Mouse (Mus musculus): Measurements from ENCODE around the gene Fto.

Fto gene

GRCm38 (mm10) chr8:91324271-91324670 lies 10.9 kb downstream of the Fto start:
- DNase-seq (ENCODE audit: low spot score in 2 of 2): no peak

DNA sequence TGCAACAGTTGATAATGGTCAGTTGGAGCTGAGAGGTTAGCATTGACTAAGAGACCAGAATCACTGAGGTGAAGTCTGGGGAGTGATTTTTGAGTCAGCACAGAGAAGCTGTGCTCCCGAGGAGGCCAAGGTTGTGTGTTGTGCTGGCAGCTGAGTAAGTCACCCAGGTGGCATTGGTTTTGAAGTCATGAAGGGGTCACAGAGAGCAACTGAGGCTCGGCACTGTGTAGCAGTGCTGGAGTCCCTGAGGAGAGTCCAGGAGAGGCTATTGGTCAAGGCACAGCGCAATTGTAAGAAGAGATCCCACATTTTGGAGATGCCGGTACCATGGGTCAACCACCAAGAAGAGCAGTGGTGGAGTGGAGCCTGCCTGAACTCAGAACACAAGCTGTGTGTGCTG lies 11.6 kb downstream of the Fto start:
- DNase-seq (ENCODE audit: low spot score in 2 of 2): no peak

DNA sequence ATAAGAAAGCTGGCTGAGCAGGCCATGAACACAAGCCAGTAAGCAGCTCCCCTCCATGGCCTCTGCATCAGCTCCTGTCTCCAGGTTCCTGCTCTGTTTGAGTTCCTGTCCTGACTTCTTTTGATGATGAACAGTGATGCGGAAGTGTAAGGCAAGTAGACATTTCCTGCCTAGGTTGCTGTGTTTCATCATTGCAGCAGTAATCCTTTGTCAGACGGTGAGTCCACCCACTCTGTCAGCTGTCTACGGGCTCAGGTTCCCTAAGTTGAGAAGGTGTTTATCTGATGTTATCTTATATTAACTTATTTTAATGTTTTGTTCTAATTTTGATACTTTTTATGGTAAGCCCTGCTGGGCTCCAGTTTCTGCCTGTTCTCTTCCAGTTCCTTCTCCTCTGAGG lies 12.7 kb downstream of the Fto start:
- no peak for DNase-seq (ENCODE audit: low spot score in 2 of 2)

- no peak for DNase-seq (ENCODE audit: low spot score in 2 of 2)
These were observed 13.6 kb downstream of the Fto start for GRCm38 (mm10) chr8:91326946-91327345.

- DNase-seq (ENCODE audit: low spot score in 2 of 2): no peak
These were observed 14.3 kb downstream of the Fto start for GRCm38 (mm10) chr8:91327471-91328205.

GRCm38 (mm10) chr8:91329056-91329455 lies 15.7 kb downstream of the Fto start:
- DNase-seq (ENCODE audit: low spot score in 2 of 2): no peak

GRCm38 (mm10) chr8:91329461-91329850 lies 16.1 kb downstream of the Fto start:
- DNase-seq (ENCODE audit: low spot score in 2 of 2): no peak

DNA sequence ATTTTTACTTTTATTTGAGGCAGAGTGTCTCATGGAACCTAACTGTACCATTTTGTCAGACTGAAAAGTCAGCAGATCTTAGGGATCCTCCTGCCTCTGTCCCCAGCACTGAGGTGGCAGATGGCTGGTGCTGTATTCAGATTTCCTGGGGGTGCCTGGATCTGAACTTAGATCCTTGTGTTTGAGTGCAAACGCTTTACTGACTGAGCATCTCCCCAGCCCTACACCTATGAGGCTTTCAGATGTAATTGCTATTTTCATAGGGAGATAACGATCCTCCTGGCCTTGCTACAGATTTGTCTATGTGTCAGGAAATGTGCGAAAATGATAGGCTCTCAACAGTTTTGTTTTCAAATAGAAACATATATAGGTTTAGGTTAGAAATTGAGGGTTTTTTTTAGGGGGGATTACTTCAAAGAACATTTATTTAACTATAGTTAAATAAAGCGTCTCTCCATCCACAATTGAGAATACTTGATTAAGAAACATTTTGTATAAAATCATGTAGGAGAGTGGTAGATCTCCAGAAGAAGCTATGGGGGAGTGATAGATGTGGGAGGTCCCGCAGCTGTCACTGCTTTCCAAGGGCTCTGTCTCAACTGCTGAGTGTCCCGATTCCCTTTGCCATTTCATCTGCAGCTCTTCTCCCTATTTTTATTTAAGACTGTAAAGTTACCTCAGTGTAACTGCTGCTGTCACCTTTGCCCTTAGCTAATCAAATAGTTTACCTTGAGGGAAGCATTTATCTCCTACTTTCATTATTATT lies 25.2 kb downstream of the Fto start:
- no peak for DNase-seq (ENCODE audit: low spot score in 2 of 2)

DNA sequence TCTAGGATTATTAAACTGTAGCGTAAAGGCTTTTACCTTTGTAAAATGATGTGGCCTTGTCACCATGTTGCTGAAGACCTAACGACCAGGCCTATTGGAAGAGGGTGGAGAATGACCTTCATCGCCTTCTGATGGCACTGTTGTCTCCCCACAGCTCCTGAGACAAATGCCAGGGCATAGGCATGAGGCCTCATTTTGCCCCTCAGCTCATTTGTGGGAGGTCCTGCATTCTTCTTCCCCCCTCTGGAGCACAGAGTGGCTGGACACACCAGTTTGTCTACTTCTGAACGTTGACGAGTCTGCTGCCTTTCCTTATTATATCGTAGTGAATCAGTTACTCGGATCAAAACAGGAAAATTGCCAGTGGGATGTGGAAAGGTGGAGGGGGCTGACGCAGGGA lies 26.3 kb downstream of the Fto start:
- no peak for DNase-seq (ENCODE audit: low spot score in 2 of 2)

GRCm38 (mm10) chr8:91340746-91341145 lies 27.4 kb downstream of the Fto start:
- no peak for DNase-seq (ENCODE audit: low spot score in 2 of 2)

DNA sequence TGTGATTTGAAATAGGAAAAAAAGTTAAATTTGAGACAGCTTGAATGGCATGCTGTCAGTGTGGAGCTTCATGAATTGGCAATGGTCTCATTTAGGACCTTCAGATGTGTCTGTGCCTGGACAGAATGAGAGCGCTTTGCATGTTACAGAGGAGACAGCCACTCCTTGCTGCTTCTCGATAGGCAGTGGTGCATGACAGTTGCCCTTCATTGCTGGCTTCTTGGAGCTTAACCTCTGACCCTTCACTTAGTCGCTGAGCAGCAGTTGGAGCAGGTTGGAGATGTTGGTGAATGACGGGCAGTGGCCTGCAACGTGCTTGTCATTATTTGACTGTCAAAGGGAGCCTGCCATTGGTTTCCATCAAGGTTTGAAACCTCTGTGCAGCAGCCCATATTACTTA lies 28.9 kb downstream of the Fto start:
- DNase-seq (ENCODE audit: low spot score in 2 of 2): no peak

GRCm38 (mm10) chr8:91342798-91343197 lies 29.5 kb downstream of the Fto start:
- DNase-seq (ENCODE audit: low spot score in 2 of 2): no peak

GRCm38 (mm10) chr8:91344659-91345058 lies 31.3 kb downstream of the Fto start:
- DNase-seq (ENCODE audit: low spot score in 2 of 2): no peak

DNA sequence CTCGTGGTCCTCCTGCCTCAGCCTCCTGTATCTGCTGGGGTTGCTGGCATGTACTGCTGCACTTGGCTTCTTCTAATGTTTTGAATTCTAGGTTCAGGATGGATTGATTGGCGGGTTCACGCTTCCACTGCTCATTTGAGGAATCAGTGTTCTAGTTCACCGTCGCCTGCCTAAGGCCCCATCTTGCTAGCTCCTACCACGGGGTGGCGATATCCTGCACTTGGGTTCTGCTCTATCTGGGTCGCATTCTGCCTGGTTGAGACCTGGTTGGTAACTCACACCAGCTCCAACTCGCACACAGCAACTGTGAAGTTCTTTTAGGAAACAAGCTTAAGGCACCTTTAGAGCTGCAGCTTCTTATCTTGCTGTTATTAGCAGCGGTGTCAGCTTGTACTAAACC lies 33.8 kb downstream of the Fto start:
- DNase-seq (ENCODE audit: low spot score in 2 of 2): no peak

- DNase-seq (ENCODE audit: low spot score in 2 of 2): no peak
These were observed 34.3 kb downstream of the Fto start for GRCm38 (mm10) chr8:91347595-91347994.

- no peak for DNase-seq (ENCODE audit: low spot score in 2 of 2)
These were observed 36.5 kb downstream of the Fto start for GRCm38 (mm10) chr8:91349816-91350215.

GRCm38 (mm10) chr8:91350628-91351027 lies 37.3 kb downstream of the Fto start:
- no peak for DNase-seq (ENCODE audit: low spot score in 2 of 2)

- DNase-seq (ENCODE audit: low spot score in 2 of 2): no peak
These were observed 39.3 kb downstream of the Fto start for GRCm38 (mm10) chr8:91352598-91352997.

DNA sequence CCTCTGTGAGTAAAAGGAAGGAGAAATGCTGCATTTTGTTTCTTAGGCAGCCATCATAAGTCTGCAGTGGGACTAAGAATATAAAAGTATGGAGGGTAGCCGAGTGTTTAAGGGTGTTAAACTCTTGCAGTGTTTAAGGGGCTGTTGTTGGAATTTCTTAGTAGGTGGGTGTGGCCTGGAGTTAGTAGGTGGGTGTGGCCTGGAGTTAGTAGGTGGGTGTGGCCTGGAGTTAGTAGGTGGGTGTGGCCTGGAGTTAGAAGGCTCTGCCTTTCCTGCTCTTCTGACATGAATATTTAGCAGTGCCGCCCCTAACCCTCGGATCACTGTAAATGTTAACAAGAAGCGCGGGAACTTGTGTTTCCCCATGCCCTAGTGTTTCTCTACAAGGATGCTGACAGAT lies 39.7 kb downstream of the Fto start:
- DNase-seq (ENCODE audit: low spot score in 2 of 2): no peak

DNA sequence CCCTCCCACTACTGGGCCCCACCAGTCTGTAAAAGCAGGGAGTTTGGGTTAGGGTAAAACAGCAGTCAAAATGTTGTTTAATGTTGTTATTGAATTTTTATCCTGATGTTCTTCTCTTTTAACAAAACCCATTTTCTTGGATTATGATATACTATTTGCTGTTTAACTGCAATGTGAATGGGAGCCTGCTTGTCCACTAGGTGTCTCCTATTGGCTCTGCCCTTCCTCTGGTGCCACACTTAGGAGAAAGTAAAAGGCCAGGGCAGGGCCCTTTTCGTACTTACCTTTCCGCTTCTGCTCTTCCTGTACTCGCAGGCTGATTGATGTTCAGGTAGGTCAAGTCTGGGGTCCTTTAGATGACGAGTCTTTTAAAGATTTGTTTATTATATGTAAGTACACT lies 40.6 kb downstream of the Fto start:
- DNase-seq (ENCODE audit: low spot score in 2 of 2): no peak

- DNase-seq (ENCODE audit: low spot score in 2 of 2): no peak
These were observed 42.1 kb downstream of the Fto start for GRCm38 (mm10) chr8:91355301-91355905.

- DNase-seq (ENCODE audit: low spot score in 2 of 2): no peak
These were observed 42.8 kb downstream of the Fto start for GRCm38 (mm10) chr8:91355956-91356699.
